Mouse (Mus musculus): ENCODE measurements around the gene Anks1. TPM values are rescaled to one million over a fixed set of nuclear protein-coding genes. Genes with fewer than 3 reads are reported as not detected.
A peak's percentile ranks its signal among the peaks of the same experiment; 100 is the strongest.

Gene Anks1
- polyA plus RNA-seq, 1 experiment from 2014 or later = 8.5 TPM

- Histone ChIP-seq H3K4me2 (peak overlapping the region; percentile 94), H3K27me3 (no peaks in the 10 kb centered on the region), H3K9ac (peak overlapping the region; percentile 96), H3K9me3 (replicated peaks) (no peaks in the 10 kb centered on the region), H3K4me1 (replicated peaks) (peaks cover 32% of the 10 kb centered on the region), H3K36me3 (peaks cover 13% of the 10 kb centered on the region; the same call in 1 of the 2 replicates), H3K4me3 (peak overlapping the region; percentile 93), H3K27ac (peak overlapping the region; percentile 91)
- WGBS = under 1% methylated on average over 12 of the region's 12 CpGs
- ATAC-seq (replicated peaks; ENCODE audit: insufficient number of reproducible peaks, insufficient read depth, low FRiP score, low read depth) = peak; percentile 44
These were observed 759 bp upstream of the Anks1 start for GRCm38 (mm10) chr17:27908206-27908887.

GRCm38 (mm10) chr17:27909622-27910500 lies 755 bp downstream of the Anks1 start, which contains the start of gene Taf11:
Taf11 (minus strand) TSS chr17:27909844.
- H3K9ac ChIP-seq = peak within 1 kb of the TSS; percentile 96
- no peaks in the 10 kb centered on the region for H3K27me3 ChIP-seq
- peaks cover 32% of the 10 kb centered on the region for H3K4me1 ChIP-seq (replicated peaks)
- peaks cover 2% of the 10 kb centered on the region; the same call in 1 of the 2 replicates for H3K36me3 ChIP-seq
- ATAC-seq (replicated peaks; ENCODE audit: insufficient number of reproducible peaks, insufficient read depth, low FRiP score, low read depth) = peak; percentile 54
- H3K4me2 ChIP-seq = peak within 1 kb of the TSS; percentile 94
- no peaks in the 10 kb centered on the region for H3K9me3 ChIP-seq (replicated peaks)
- H3K27ac ChIP-seq = peak within 1 kb of the TSS; percentile 91
- WGBS = 1% methylated on average over 51 of the region's 53 CpGs
- peak within 1 kb of the TSS; percentile 93 for H3K4me3 ChIP-seq

- Histone ChIP-seq H3K4me3 (no peak overlapping the region), H3K27me3 (no peaks in the 10 kb centered on the region), H3K4me1 (replicated peaks) (peaks cover 29% of the 10 kb centered on the region), H3K4me2 (no peak overlapping the region; the same call in 1 of the 2 replicates), H3K27ac (no peak overlapping the region), H3K9me3 (replicated peaks) (no peaks in the 10 kb centered on the region), H3K9ac (no peak overlapping the region), H3K36me3 (no peaks in the 10 kb centered on the region)
- no peak for ATAC-seq (replicated peaks; ENCODE audit: insufficient number of reproducible peaks, insufficient read depth, low FRiP score, low read depth)
- WGBS = 87% methylated on average over 7 of the region's 7 CpGs
These were observed 2.3 kb downstream of the Anks1 start for GRCm38 (mm10) chr17:27911371-27911770.

GRCm38 (mm10) chr17:27914742-27915141 lies 5.6 kb downstream of the Anks1 start:
- Histone ChIP-seq H3K27ac (no peak overlapping the region), H3K9me3 (replicated peaks) (no peaks in the 10 kb centered on the region), H3K27me3 (no peaks in the 10 kb centered on the region), H3K4me1 (replicated peaks) (peaks cover 22% of the 10 kb centered on the region), H3K4me2 (no peak overlapping the region), H3K9ac (no peak overlapping the region), H3K4me3 (no peak overlapping the region), H3K36me3 (no peaks in the 10 kb centered on the region)
- ATAC-seq (replicated peaks; ENCODE audit: insufficient number of reproducible peaks, insufficient read depth, low FRiP score, low read depth) = no peak
- 79% methylated on average over 4 of the region's 4 CpGs for WGBS

- no peaks in the 10 kb centered on the region for H3K27me3 ChIP-seq
- H3K9ac ChIP-seq = no peak overlapping the region
- WGBS = 51% methylated on average over 4 of the region's 4 CpGs
- H3K4me2 ChIP-seq = no peak overlapping the region
- no peak overlapping the region for H3K4me3 ChIP-seq
- no peaks in the 10 kb centered on the region for H3K36me3 ChIP-seq
- H3K9me3 ChIP-seq (replicated peaks) = no peaks in the 10 kb centered on the region
- peaks cover 24% of the 10 kb centered on the region for H3K4me1 ChIP-seq (replicated peaks)
- no peak for ATAC-seq (replicated peaks; ENCODE audit: insufficient number of reproducible peaks, insufficient read depth, low FRiP score, low read depth)
- no peak overlapping the region for H3K27ac ChIP-seq
These were observed 7.3 kb downstream of the Anks1 start for GRCm38 (mm10) chr17:27916366-27916765.

GRCm38 (mm10) chr17:27920676-27921075 lies 11.6 kb downstream of the Anks1 start:
- Histone ChIP-seq H3K4me1 (replicated peaks) (peaks cover 33% of the 10 kb centered on the region), H3K9ac (no peak overlapping the region), H3K4me3 (no peak overlapping the region), H3K4me2 (no peak overlapping the region), H3K27ac (no peak overlapping the region), H3K36me3 (no peaks in the 10 kb centered on the region), H3K9me3 (replicated peaks) (no peaks in the 10 kb centered on the region), H3K27me3 (no peaks in the 10 kb centered on the region)
- WGBS = 72% methylated on average over 4 of the region's 4 CpGs
- no peak for ATAC-seq (replicated peaks; ENCODE audit: insufficient number of reproducible peaks, insufficient read depth, low FRiP score, low read depth)

GRCm38 (mm10) chr17:27922174-27922712 lies 13.1 kb downstream of the Anks1 start:
- H3K27me3 ChIP-seq = no peaks in the 10 kb centered on the region
- no peak for ATAC-seq (replicated peaks; ENCODE audit: insufficient number of reproducible peaks, insufficient read depth, low FRiP score, low read depth)
- WGBS = 68% methylated on average over 11 of the region's 11 CpGs

GRCm38 (mm10) chr17:27925054-27925453 lies 15.9 kb downstream of the Anks1 start:
- Histone ChIP-seq H3K27me3 (no peaks in the 10 kb centered on the region), H3K4me3 (no peak overlapping the region), H3K27ac (no peak overlapping the region), H3K4me1 (replicated peaks) (peaks cover 44% of the 10 kb centered on the region), H3K4me2 (no peak overlapping the region), H3K9me3 (replicated peaks) (no peaks in the 10 kb centered on the region), H3K9ac (no peak overlapping the region), H3K36me3 (no peaks in the 10 kb centered on the region)
- no peak for ATAC-seq (replicated peaks; ENCODE audit: insufficient number of reproducible peaks, insufficient read depth, low FRiP score, low read depth)
- WGBS = 74% methylated on average over 4 of the region's 4 CpGs

More at GRCm38 (mm10) chr17:27922174-27922712, 13.1 kb downstream of the Anks1 start:
- no peak overlapping the region for H3K4me3 ChIP-seq
- H3K9me3 ChIP-seq (replicated peaks) = no peaks in the 10 kb centered on the region
- no peak overlapping the region for H3K4me2 ChIP-seq
- no peak overlapping the region for H3K27ac ChIP-seq
- H3K9ac ChIP-seq = no peak overlapping the region
- no peaks in the 10 kb centered on the region for H3K36me3 ChIP-seq
- peaks cover 49% of the 10 kb centered on the region for H3K4me1 ChIP-seq (replicated peaks)

- no peak for ATAC-seq (replicated peaks; ENCODE audit: insufficient number of reproducible peaks, insufficient read depth, low FRiP score, low read depth)
- 67% methylated on average over 7 of the region's 7 CpGs for WGBS
- Histone ChIP-seq H3K36me3 (no peaks in the 10 kb centered on the region), H3K4me3 (no peak overlapping the region), H3K9me3 (replicated peaks) (no peaks in the 10 kb centered on the region), H3K27me3 (no peaks in the 10 kb centered on the region), H3K4me1 (replicated peaks) (peaks cover 40% of the 10 kb centered on the region), H3K9ac (no peak overlapping the region), H3K4me2 (no peak overlapping the region), H3K27ac (no peak overlapping the region)
These were observed 16.4 kb downstream of the Anks1 start for GRCm38 (mm10) chr17:27925504-27925903.

GRCm38 (mm10) chr17:27930291-27930690 lies 21.2 kb downstream of the Anks1 start:
- H3K36me3 ChIP-seq = no peaks in the 10 kb centered on the region
- peaks cover 23% of the 10 kb centered on the region for H3K4me1 ChIP-seq (replicated peaks)
- no peak overlapping the region for H3K4me3 ChIP-seq
- H3K9ac ChIP-seq = no peak overlapping the region
- no peak overlapping the region for H3K27ac ChIP-seq
- no peaks in the 10 kb centered on the region for H3K9me3 ChIP-seq (replicated peaks)
- ATAC-seq (replicated peaks; ENCODE audit: insufficient number of reproducible peaks, insufficient read depth, low FRiP score, low read depth) = no peak
- 91% methylated on average over 5 of the region's 5 CpGs for WGBS
- H3K4me2 ChIP-seq = no peak overlapping the region
- no peaks in the 10 kb centered on the region for H3K27me3 ChIP-seq

GRCm38 (mm10) chr17:27931826-27932225 lies 22.7 kb downstream of the Anks1 start:
- Histone ChIP-seq H3K4me2 (no peak overlapping the region), H3K27me3 (no peaks in the 10 kb centered on the region), H3K9ac (no peak overlapping the region), H3K4me1 (replicated peaks) (peaks cover 13% of the 10 kb centered on the region), H3K27ac (no peak overlapping the region), H3K36me3 (no peaks in the 10 kb centered on the region), H3K4me3 (no peak overlapping the region), H3K9me3 (replicated peaks) (no peaks in the 10 kb centered on the region)
- 77% methylated on average over 4 of the region's 4 CpGs for WGBS
- no peak for ATAC-seq (replicated peaks; ENCODE audit: insufficient number of reproducible peaks, insufficient read depth, low FRiP score, low read depth)
